Mouse (Mus musculus) urinary bladder, adult 2 months (tissue): ENCODE results near the gene Rdh16. TPM values are rescaled to one million over a fixed set of nuclear protein-coding genes. Genes with fewer than 3 reads are reported as not detected.

Experiments used
- polyA plus RNA-seq: library from polyadenylated mRNA; depleted of rRNA; stranded (reverse); fragments of >200 nt; gene quantifications from 2 replicates; pipeline ENCODE4 v1.2.3, GENCODE M21; 2012; rRNA removed

Gene Rdh16
- polyA plus RNA-seq, 1 experiment = not detected

Other genes with a start within 250 kb of the Rdh16 start
- gene Lrp1, start 180.0 kb upstream of the Rdh16 start, polyA plus RNA-seq = 242 and 366 TPM in 2 replicates
- gene Stat6, start 158.2 kb upstream of the Rdh16 start, polyA plus RNA-seq = 78.1 and 88.7 TPM in 2 replicates
- 8.3 and 9.1 TPM in 2 replicates for gene Nemp1, start 134.3 kb upstream of the Rdh16 start, polyA plus RNA-seq
- 27.5 and 29.1 TPM in 2 replicates for gene Nab2, start 132.6 kb upstream of the Rdh16 start, polyA plus RNA-seq
- gene Myo1a, start 96.0 kb upstream of the Rdh16 start, polyA plus RNA-seq = 0.22 and 0.39 TPM in 2 replicates
- not detected in 2 replicates for gene Tac2, start 76.7 kb upstream of the Rdh16 start, polyA plus RNA-seq
- 6.1 and 7.6 TPM in 2 replicates for gene Zbtb39, start 61.6 kb upstream of the Rdh16 start, polyA plus RNA-seq
- gene Gpr182, start 49.4 kb upstream of the Rdh16 start, polyA plus RNA-seq = 1.2 and 1.8 TPM in 2 replicates
- gene Rdh1, start 41.4 kb upstream of the Rdh16 start, polyA plus RNA-seq = 0.03 and 0.09 TPM in 2 replicates
- gene Rdh16f1, start 41.4 kb upstream of the Rdh16 start, polyA plus RNA-seq = 0.11 TPM in 1 of 2 replicates, not detected in the other
- 0.29 and 0.46 TPM in 2 replicates for gene Rdh9, start 24.8 kb upstream of the Rdh16 start, polyA plus RNA-seq
- not detected in 2 replicates for gene Rdh19, start 48.8 kb downstream of the Rdh16 start, polyA plus RNA-seq
- not detected in 2 replicates for gene Rdh16f2, start 65.3 kb downstream of the Rdh16 start, polyA plus RNA-seq
- 0.10 TPM in 1 of 2 replicates, not detected in the other for gene Rdh7, start 87.7 kb downstream of the Rdh16 start, polyA plus RNA-seq
- gene Sdr9c7, start 97.4 kb downstream of the Rdh16 start, polyA plus RNA-seq = 0.07 and 0.24 TPM in 2 replicates
- gene Hsd17b6, start 206.5 kb downstream of the Rdh16 start, polyA plus RNA-seq = 0.10 and 0.21 TPM in 2 replicates
- 6.5 and 9.6 TPM in 2 replicates for gene Prim1, start 214.0 kb downstream of the Rdh16 start, polyA plus RNA-seq
- gene Naca, start 234.4 kb downstream of the Rdh16 start, polyA plus RNA-seq = 331 and 455 TPM in 2 replicates